Comparison of ENCODE assay signal across 9 mouse cellular contexts in the genomic region with DNA sequence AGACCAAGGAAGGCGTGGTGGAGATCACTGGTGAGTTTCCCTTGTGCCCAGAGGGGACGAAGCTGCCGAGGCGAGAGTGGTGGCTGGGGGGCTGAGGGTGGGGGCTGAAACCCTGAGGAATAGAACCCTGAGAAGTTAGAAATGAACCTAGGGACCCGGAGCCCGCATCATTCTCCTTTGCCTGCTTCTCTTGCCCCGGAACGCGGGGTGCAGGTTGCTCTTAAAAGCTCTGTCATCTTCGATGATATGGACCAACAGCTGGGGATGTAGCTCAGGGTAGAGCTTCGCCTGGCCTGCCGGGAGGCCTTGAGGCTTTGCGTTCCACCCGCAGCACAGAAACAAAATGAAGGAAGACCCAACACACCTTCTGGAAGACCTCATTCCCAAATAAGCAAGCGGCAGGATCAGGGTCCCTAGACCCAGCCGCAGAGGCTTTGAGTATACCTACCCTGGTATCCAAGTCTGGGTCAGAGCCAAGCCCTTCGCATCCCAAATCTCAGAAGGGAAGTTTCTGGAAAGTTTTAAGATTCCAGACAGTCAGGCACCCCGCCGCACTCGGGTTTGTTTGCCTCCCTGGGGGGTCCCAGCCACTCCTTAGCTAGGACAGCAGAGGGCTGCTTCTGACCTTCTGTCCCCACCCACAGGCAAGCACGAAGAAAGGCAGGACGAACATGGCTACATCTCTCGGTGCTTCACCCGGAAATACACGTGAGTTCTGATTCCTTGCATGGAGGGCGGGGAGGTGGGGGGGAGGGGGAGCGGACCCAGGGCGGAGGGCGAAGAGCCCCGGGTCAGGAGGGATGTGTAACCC. TPM values are rescaled to one million over a fixed set of nuclear protein-coding genes. Genes with fewer than 3 reads are reported as not detected.
A peak's percentile ranks its signal among the peaks of the same experiment; 100 is the strongest.
DNase-seq lines count a peak whose midpoint lies in the region; ATAC-seq and TF ChIP-seq lines count a peak whose summit lies in the region.
"Had no signal": no experiment of that assay in that cellular context is flagged by ENCODE, and none has a peak within 500 bp of the region (broad histone marks: within the 10 kb centered on the region; RNA-seq: fewer than 3 reads in every experiment).

No protein-coding gene starts in this region.

- peak overlapping the region; percentile 68 for H3K4me3 ChIP-seq in embryonic fibroblast, embryonic 13.5 days (ENCODE audit: insufficient read depth, low read length)
- H3K4me3 ChIP-seq in intestine, embryonic 16.5 days (ENCODE audit: low read length), result peak overlapping the region; percentile 45
- H3K4me3 ChIP-seq in midbrain, embryonic 15.5 days, result peak overlapping the region; percentile 8; the same call in 1 of the 2 replicates
- H3K4me3 ChIP-seq: erythroblast, embryonic 14.5 days had no signal

- peak overlapping the region; percentile 59 for H3K9ac ChIP-seq in intestine, embryonic 16.5 days (ENCODE audit: low read depth, low read length)
- no peak overlapping the region for H3K9ac ChIP-seq in midbrain, embryonic 15.5 days

- no peak for ATAC-seq in cerebellum, adult (ENCODE audit: insufficient number of reproducible peaks, low FRiP score, low TSS enrichment)
- ATAC-seq in intestine, embryonic 16.5 days, result peak; percentile 15; the same call in 1 of the 2 replicates
- ATAC-seq in midbrain, embryonic 15.5 days (replicated peaks), result no peak

- whole genome bisulfite sequencing in intestine, embryonic 16.5 days, result 3% methylated on average over 29 of the region's 30 CpGs
- WGBS in midbrain, embryonic 15.5 days, result 4% methylated on average over 30 of the region's 30 CpGs

- TF ChIP-seq CTCF in embryonic fibroblast, embryonic 13.5 days (IDR thresholded peaks at IDR 0.05; ENCODE audit: borderline replicate concordance, insufficient read depth, low read length), result no peak

- H3K27ac ChIP-seq in embryonic fibroblast, embryonic 13.5 days (ENCODE audit: insufficient read depth, low read length), result no peak overlapping the region; the same call in 1 of the 2 replicates
- 0 out of 2 replicates have a peak overlapping the region, but pooled peaks have one; percentile 18 for H3K27ac ChIP-seq in intestine, embryonic 16.5 days (ENCODE audit: low read length)
- H3K27ac ChIP-seq in midbrain, embryonic 15.5 days, result no peak overlapping the region

- H3K36me3 ChIP-seq in intestine, embryonic 16.5 days (ENCODE audit: control insufficient read depth, insufficient read depth, low read length), result no peaks in the 10 kb centered on the region
- H3K36me3 ChIP-seq in midbrain, embryonic 15.5 days (replicated peaks), result no peaks in the 10 kb centered on the region

- peak; percentile 10 for DNase-seq in cerebellum, adult 9-11 months
- DNase-seq in adrenal gland, postnatal 14 days, result no peak
- DNase-seq in gastrocnemius, postnatal 4 days (ENCODE audit: low spot score in 2 of 2), result no peak
- DNase-seq in left cerebral cortex, adult 18-20 months (ENCODE audit: low spot score in 2 of 2), result no peak

- peaks cover 2% of the 10 kb centered on the region; the same call in 1 of the 2 replicates for H3K4me1 ChIP-seq in embryonic fibroblast, embryonic 13.5 days (ENCODE audit: control insufficient read depth, insufficient read depth, low read length)
- peaks cover 12% of the 10 kb centered on the region for H3K4me1 ChIP-seq in intestine, embryonic 16.5 days (ENCODE audit: control insufficient read depth, insufficient read depth, low read length)
- peaks cover 12% of the 10 kb centered on the region for H3K4me1 ChIP-seq in midbrain, embryonic 15.5 days

- H3K9me3 ChIP-seq in intestine, embryonic 16.5 days (ENCODE audit: control insufficient read depth, low read length), result no peaks in the 10 kb centered on the region
- no peaks in the 10 kb centered on the region for H3K9me3 ChIP-seq in midbrain, embryonic 15.5 days

- H3K27me3 ChIP-seq in intestine, embryonic 16.5 days (replicated peaks; ENCODE audit: control insufficient read depth, insufficient read depth, low read length), result peaks cover 6% of the 10 kb centered on the region; the same call in 1 of the 2 replicates
- peaks cover 31% of the 10 kb centered on the region for H3K27me3 ChIP-seq in midbrain, embryonic 15.5 days (replicated peaks)

- H3K4me2 ChIP-seq in intestine, embryonic 16.5 days (ENCODE audit: low read depth, low read length), result peak overlapping the region; percentile 56
- peak overlapping the region; percentile 20; the same call in 1 of the 2 replicates for H3K4me2 ChIP-seq in midbrain, embryonic 15.5 days

- TF ChIP-seq POLR2A in embryonic fibroblast, embryonic 13.5 days (IDR thresholded peaks at IDR 0.05; ENCODE audit: low read depth, low read length), result peak; percentile 47; the same call in 1 of the 2 replicates

RNA-seq across cellular contexts. Expression of gene Hspb1, which starts 0.9 kb away (rescaled TPM):
- polyA plus RNA-seq in embryonic fibroblast, embryonic 13.5 days (2011; ENCODE audit: insufficient read length, low read depth, missing spikeins), result 124 and 337 TPM in 2 replicates
- 112 and 114 TPM in 2 replicates for polyA plus RNA-seq in intestine, embryonic 16.5 days (2015; fragmentation: Nextera tagmentation; extraction: Ambion mirVana)
- 13.4 and 13.9 TPM in 2 replicates for polyA plus RNA-seq in midbrain, embryonic 15.5 days (2015; fragmentation: Nextera tagmentation; extraction: Ambion mirVana)
- 64.7 and 97.7 TPM in 2 replicates for total RNA-seq in adrenal gland, postnatal 14 days (2021)
- 100 to 1,000 TPM; 499 to 513 TPM for total RNA-seq in gastrocnemius, postnatal 4 days (2021)
- 10 to 100 TPM; 16.5 to 31.4 TPM for total RNA-seq in left cerebral cortex, adult 18-20 months (2021)

RNA-seq across cellular contexts. Expression of gene Ywhag, which starts 45.8 kb away (rescaled TPM):
- polyA plus RNA-seq in embryonic fibroblast, embryonic 13.5 days (2011; ENCODE audit: insufficient read length, low read depth, missing spikeins), result 255 and 333 TPM in 2 replicates
- polyA plus RNA-seq in intestine, embryonic 16.5 days (2015; fragmentation: Nextera tagmentation; extraction: Ambion mirVana), result 137 and 144 TPM in 2 replicates
- 845 and 866 TPM in 2 replicates for polyA plus RNA-seq in midbrain, embryonic 15.5 days (2015; fragmentation: Nextera tagmentation; extraction: Ambion mirVana)
- total RNA-seq in adrenal gland, postnatal 14 days (2021), result 462 and 482 TPM in 2 replicates
- 100 to 1,000 TPM; 340 to 349 TPM for total RNA-seq in gastrocnemius, postnatal 4 days (2021)
- 1,000 to 10,000 TPM; 1,157 to 1,215 TPM for total RNA-seq in left cerebral cortex, adult 18-20 months (2021)

Comparison
In these comparisons a context has a peak if more than half of its experiments do, and no peak if none do; other contexts are left out.
1. H3K4me3 ChIP-seq: peak in every context shown above with its lines; median percentile 68 in embryonic fibroblast, embryonic 13.5 days; 45 in intestine, embryonic 16.5 days; 8 in midbrain, embryonic 15.5 days.